Mouse (Mus musculus) forebrain, postnatal 0 days (tissue): Measurements from ENCODE around the gene Tmc1. TPM values are rescaled to one million over a fixed set of nuclear protein-coding genes. Genes with fewer than 3 reads are reported as not detected.

Source experiments
- ATAC-seq: fragments of 200-750 bp; cut with Nextera tagmentation; 2 replicates; pipeline ENCODE4 v1.8.0; 2017; ENCODE audit warnings: mild to moderate bottlenecking, moderate library complexity
- DNase-seq: peaks from one replicate; pipeline ENCODE4 v3.0.0-alpha.2; 2015
- H3K27ac ChIP-seq: fragments of 300-500 bp; sonication (generic); 2 replicates; pipeline ENCODE4 v1.5.1; 2014; ENCODE audit warnings: low read depth, mild to moderate bottlenecking, antibody characterized with exemption, low read length, moderate library complexity, mixed read lengths
- H3K27me3 ChIP-seq: fragments of 300-500 bp; sonication (generic); 2 replicates; pipeline ENCODE4 v1.6.1; 2014; ENCODE audit warnings: mild to moderate bottlenecking, low read length, mixed read lengths; ENCODE audit not compliant: insufficient read depth
- H3K36me3 ChIP-seq: fragments of 300-500 bp; sonication (generic); 2 replicates; pipeline ENCODE4 v1.6.1; 2014; ENCODE audit warnings: mild to moderate bottlenecking, moderate library complexity; ENCODE audit not compliant: insufficient read depth
- H3K4me1 ChIP-seq: fragments of 300-500 bp; sonication (generic); 2 replicates; pipeline ENCODE4 v1.6.1; 2014; ENCODE audit warnings: antibody characterized with exemption; ENCODE audit not compliant: insufficient read depth
- H3K4me2 ChIP-seq: fragments of 300-500 bp; sonication (generic); 2 replicates; pipeline ENCODE4 v1.6.1; 2014; ENCODE audit warnings: low read depth, mild to moderate bottlenecking, moderate library complexity
- H3K4me3 ChIP-seq: fragments of 300-500 bp; sonication (generic); 2 replicates; pipeline ENCODE4 v1.5.1; 2014; ENCODE audit warnings: low read depth, low read length, mixed read lengths
- H3K9ac ChIP-seq: fragments of 300-500 bp; sonication (generic); 2 replicates; pipeline ENCODE4 v1.6.1; 2014; ENCODE audit warnings: mild to moderate bottlenecking
- H3K9me3 ChIP-seq: fragments of 300-500 bp; sonication (generic); 2 replicates; pipeline ENCODE4 v1.6.1; 2016; ENCODE audit warnings: low read length
- CTCF ChIP-seq: sonication (generic); IDR thresholded peaks from 2 replicates; pipeline ENCODE4 v1.5.1; 2016; ENCODE audit warnings: antibody characterized with exemption, control low read depth, low read depth
- WGBS: fragments of 180-500 bp; shearing (Covaris S2); extraction: QIAGEN DNeasy Blood & Tissue Kit; methylation state at CpG from one replicate; pipeline ENCODE4 v1.1.7; 2014; 5-methylcytosine and 5-hydroxymethylcytosine counted together
- polyA plus RNA-seq: library from polyadenylated mRNA; unstranded; fragments of >200 nt; fragmentation: Nextera tagmentation; extraction: Ambion mirVana; gene quantifications from 2 replicates; pipeline ENCODE4 v1.2.1, GENCODE M21; 2015
- total RNA-seq: library from RNA; depleted of rRNA; stranded (reverse); fragments of >200 nt; gene quantifications from 2 replicates; pipeline ENCODE4 v1.2.3, GENCODE M21; 2014; rRNA removed

The Tmc1 gene
- total and polyA plus RNA-seq, 2 experiments from 2014 or later = 0.10 TPM; not detected in 1

DNA sequence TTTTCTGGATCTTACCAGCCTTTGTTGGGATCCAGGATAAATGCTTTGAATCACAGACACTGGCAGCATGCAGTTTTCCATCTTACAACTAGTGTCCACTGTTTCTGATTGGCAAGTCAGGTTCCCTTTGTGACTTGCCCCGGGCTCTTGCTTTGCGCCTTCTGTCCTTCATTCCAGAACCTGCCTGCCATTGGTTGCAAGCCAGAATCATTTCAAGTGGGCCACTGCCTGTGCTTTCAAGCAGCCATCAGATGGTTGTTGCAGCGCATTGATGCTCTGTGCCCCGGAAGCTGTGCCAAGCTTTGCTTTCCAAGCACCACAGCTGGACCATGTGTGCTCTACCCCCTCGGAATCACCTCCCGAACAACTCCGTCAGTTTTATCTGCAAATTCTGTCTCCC is 180.1 kb downstream of the Tmc1 start:
- Histone ChIP-seq H3K4me3 (no peak overlapping the region), H3K9me3 (no peaks in the 10 kb centered on the region), H3K4me2 (no peak overlapping the region), H3K27me3 (no peaks in the 10 kb centered on the region), H3K4me1 (no peaks in the 10 kb centered on the region), H3K9ac (no peak overlapping the region), H3K27ac (no peak overlapping the region), H3K36me3 (no peaks in the 10 kb centered on the region)
- DNase-seq (no peak), ATAC-seq (no peak)
- no peak for TF ChIP-seq CTCF
- WGBS = 82% methylated on average over 7 of the region's 7 CpGs

DNA sequence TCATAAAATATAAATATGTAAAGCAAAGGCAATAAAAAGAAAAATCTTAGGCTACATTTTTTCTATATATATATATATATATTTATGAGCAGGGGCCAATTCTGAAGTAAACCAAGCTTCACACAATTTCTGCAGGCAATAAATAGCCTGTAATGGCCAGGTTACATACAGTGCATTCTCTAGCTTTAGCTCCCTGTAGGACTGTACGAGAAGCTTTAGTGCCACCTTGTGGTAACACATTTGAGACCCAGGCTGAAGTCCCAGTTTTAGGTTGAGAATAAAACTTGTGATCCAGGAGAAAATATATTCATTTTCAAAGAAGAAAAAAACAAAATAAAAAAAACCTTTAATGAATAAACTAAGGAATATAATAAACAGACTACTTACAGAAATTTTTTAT is 189.8 kb downstream of the Tmc1 start:
- no peak overlapping the region for H3K27ac ChIP-seq
- no peaks in the 10 kb centered on the region for H3K27me3 ChIP-seq
- WGBS = 17% methylated on average over 1 of the region's 1 CpGs
- H3K4me3 ChIP-seq = no peak overlapping the region
- peak; percentile 81 for TF ChIP-seq CTCF
- no peaks in the 10 kb centered on the region for H3K4me1 ChIP-seq
- DNase-seq = peak; percentile 73
- no peaks in the 10 kb centered on the region for H3K36me3 ChIP-seq
- H3K4me2 ChIP-seq = no peak overlapping the region
- ATAC-seq = peak; percentile 83
- no peak overlapping the region for H3K9ac ChIP-seq
- no peaks in the 10 kb centered on the region for H3K9me3 ChIP-seq

DNA sequence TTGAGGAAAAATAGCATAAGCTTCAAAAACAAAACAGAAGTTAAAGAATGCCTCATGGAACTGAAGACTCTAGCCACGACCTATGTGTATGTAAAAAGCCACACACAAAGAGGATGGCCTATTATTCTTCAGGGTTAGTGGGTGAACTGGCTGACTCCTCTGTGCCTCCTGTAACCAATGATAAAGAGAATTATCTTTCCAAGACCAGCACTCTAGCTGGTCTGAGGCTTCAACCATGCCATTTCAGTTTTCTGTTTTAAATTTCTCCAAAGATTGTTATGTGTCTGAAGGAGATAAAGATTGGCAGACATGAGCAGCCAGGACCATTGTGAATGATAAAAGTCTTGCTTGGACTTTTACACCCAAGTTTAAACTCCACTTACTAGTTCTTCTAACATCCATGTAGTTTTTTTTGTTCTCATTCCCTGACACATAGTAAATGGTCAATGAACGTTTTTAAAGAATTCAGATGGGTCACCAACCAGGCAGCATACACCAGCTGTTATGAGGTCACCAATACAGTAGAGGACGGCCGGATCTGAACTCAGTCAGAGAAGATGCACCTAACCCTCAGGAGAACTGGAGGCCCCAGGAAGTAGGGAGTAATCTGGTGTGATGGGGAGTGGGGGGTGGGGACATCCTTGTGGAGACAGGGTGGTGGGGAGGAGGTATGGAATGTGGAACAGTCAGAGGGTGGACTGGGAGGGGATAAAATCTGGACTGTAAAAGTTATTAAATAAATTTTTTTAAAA is 192.2 kb downstream of the Tmc1 start:
- ATAC-seq = no peak
- Histone ChIP-seq H3K4me1 (no peaks in the 10 kb centered on the region), H3K27me3 (no peaks in the 10 kb centered on the region), H3K9me3 (no peaks in the 10 kb centered on the region), H3K4me3 (no peak overlapping the region), H3K9ac (no peak overlapping the region), H3K4me2 (no peak overlapping the region), H3K36me3 (no peaks in the 10 kb centered on the region), H3K27ac (no peak overlapping the region)
- WGBS = 74% methylated on average over 4 of the region's 4 CpGs
- DNase-seq = no peak
- TF ChIP-seq CTCF = no peak

DNA sequence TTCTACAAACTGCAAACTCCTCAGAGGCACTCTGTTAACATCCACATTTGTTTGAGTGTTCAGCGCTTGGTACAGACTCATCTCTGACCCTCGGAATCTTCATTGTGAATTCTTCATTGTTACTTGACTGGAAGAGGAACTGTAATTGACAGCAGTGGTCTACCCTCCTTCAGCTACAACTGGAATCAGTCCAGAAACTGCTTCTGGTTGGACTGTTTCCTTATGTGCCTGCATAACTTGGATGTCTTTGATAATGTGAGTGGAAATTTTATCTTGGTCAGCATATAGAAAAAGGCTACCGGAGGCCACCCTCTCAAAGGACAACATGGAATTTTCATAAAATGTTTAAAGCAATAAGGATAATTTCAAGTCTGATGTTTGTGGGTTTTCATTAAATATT is 192.9 kb downstream of the Tmc1 start:
- DNase-seq (no peak), ATAC-seq (no peak)
- Histone ChIP-seq H3K9ac (no peak overlapping the region), H3K27ac (no peak overlapping the region), H3K27me3 (no peaks in the 10 kb centered on the region), H3K4me2 (no peak overlapping the region), H3K4me1 (no peaks in the 10 kb centered on the region), H3K9me3 (no peaks in the 10 kb centered on the region), H3K4me3 (no peak overlapping the region), H3K36me3 (no peaks in the 10 kb centered on the region)
- TF ChIP-seq CTCF = no peak
- 66% methylated on average over 3 of the region's 3 CpGs for WGBS

DNA sequence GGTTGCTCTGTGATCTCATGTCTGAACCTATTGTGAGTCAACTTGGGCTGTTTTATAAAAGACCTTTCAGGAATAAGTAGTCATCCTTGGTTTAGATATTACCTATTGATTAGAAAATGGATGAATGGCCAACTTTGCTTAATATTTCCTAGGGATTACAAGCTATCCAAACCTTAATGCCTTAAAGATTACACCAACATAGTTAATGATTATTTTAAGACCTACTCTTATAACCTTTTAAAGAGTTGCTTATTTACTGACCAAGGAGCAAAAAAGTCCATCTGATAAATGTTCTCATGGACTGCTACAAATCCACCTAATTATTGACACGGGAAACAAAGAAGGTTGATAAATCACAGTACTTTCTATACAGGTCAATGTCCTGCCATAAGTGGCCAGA is 209.4 kb downstream of the Tmc1 start:
- H3K36me3 ChIP-seq = no peaks in the 10 kb centered on the region
- no peaks in the 10 kb centered on the region for H3K27me3 ChIP-seq
- H3K4me1 ChIP-seq = no peaks in the 10 kb centered on the region
- no peak overlapping the region for H3K4me3 ChIP-seq
- no peak for TF ChIP-seq CTCF
- no peak overlapping the region for H3K9ac ChIP-seq
- ATAC-seq (no peak), DNase-seq (no peak)
- H3K9me3 ChIP-seq = no peaks in the 10 kb centered on the region
- 90% methylated on average over 1 of the region's 1 CpGs for WGBS
- H3K27ac ChIP-seq = no peak overlapping the region
- H3K4me2 ChIP-seq = no peak overlapping the region

Other genes with a start within 250 kb of the Tmc1 start
- gene Aldh1a7, start 226.6 kb downstream of the Tmc1 start, total RNA-seq = 0.76 and 1.5 TPM in 2 replicates
- 0.94 and 1.2 TPM in 2 replicates for gene Aldh1a7, start 226.6 kb downstream of the Tmc1 start, polyA plus RNA-seq